Mouse (Mus musculus) forebrain, embryonic 12.5 days (tissue): ENCODE data around the gene Fas. TPM values are rescaled to one million over a fixed set of nuclear protein-coding genes. Genes with fewer than 3 reads are reported as not detected.

ENCODE experiments used
- ATAC-seq: fragments of 200-750 bp; cut with Nextera tagmentation; 2 replicates; pipeline ENCODE4 v1.8.0; 2017; ENCODE audit warnings: moderate TSS enrichment; ENCODE audit not compliant: low FRiP score
- H3K27ac ChIP-seq: fragments of 300-500 bp; sonication (generic); 2 replicates; pipeline ENCODE4 v1.5.1; 2016; ENCODE audit warnings: mild to moderate bottlenecking
- H3K27me3 ChIP-seq: fragments of 300-500 bp; sonication (generic); 2 replicates; pipeline ENCODE4 v1.6.1; 2016; ENCODE audit warnings: mild to moderate bottlenecking
- H3K36me3 ChIP-seq: fragments of 300-500 bp; sonication (generic); replicated peaks from 2 replicates; pipeline ENCODE4 v1.6.1; 2016; ENCODE audit warnings: mild to moderate bottlenecking
- H3K4me1 ChIP-seq: fragments of 300-500 bp; sonication (generic); 2 replicates; pipeline ENCODE4 v1.6.1; 2016
- H3K4me2 ChIP-seq: fragments of 300-500 bp; sonication (generic); 2 replicates; pipeline ENCODE4 v1.6.1; 2016; ENCODE audit warnings: mild to moderate bottlenecking, moderate library complexity
- H3K4me3 ChIP-seq: fragments of 300-500 bp; sonication (generic); replicated peaks from 2 replicates; pipeline ENCODE4 v1.5.1; 2016; ENCODE audit warnings: mild to moderate bottlenecking
- H3K9ac ChIP-seq: fragments of 300-500 bp; sonication (generic); 2 replicates; pipeline ENCODE4 v1.6.1; 2016; ENCODE audit warnings: mild to moderate bottlenecking
- H3K9me3 ChIP-seq: fragments of 300-500 bp; sonication (generic); 2 replicates; pipeline ENCODE4 v1.6.1; 2016
- WGBS: fragments of 180-500 bp; shearing (Covaris S2); methylation state at CpG from one replicate; pipeline ENCODE4 v1.1.7; 2016; 5-methylcytosine and 5-hydroxymethylcytosine counted together
- polyA plus RNA-seq: library from polyadenylated mRNA; unstranded; fragments of >200 nt; fragmentation: Nextera tagmentation; extraction: Ambion mirVana; gene quantifications from 2 replicates; pipeline ENCODE4 v1.2.1, GENCODE M21; 2016

The Fas gene
- polyA plus RNA-seq, 1 experiment from 2014 or later, result 0.55 TPM

DNA sequence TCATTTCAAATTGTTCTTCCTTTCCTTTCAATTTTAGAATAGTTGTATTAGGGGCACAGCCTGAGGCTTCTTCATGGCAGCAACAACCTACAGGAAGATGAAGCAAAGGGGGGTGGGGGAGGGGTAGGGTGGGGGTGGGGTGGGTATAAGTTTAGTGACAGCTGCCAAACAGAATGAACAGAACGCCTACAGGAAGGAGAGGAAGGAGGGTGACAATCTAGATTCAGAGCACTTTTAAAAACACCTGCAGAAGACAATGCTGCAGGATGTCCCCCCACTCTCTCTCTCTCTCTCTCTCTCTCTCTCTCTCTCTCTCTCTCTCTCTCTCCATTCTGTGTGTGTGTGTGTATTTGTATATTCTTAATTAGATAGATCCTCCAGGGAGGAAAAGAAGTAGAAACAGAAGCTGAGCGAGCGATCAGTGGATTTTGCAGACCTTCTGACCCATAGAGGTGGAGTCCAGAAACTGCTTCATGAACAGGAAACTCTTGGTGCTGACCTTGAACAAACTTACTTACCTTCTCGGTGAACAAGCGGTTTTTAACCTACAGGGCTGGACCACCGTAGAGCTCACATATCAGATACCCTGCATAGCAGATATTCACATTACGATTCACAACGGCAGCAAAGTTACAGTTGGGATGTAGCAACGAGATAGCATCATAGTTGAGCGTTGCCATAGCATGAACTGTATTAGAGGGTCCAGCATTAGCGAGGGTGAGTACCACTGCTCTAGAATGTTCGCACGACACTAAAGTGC, 2.6 kb upstream of the Fas start:
- H3K4me2 ChIP-seq, result no peak overlapping the region
- no peaks in the 10 kb centered on the region for H3K9me3 ChIP-seq
- H3K27me3 ChIP-seq, result peaks cover 10% of the 10 kb centered on the region; the same call in 1 of the 2 replicates
- no peak overlapping the region for H3K4me3 ChIP-seq
- H3K36me3 ChIP-seq, result no peaks in the 10 kb centered on the region
- H3K27ac ChIP-seq, result no peak overlapping the region
- peaks cover 14% of the 10 kb centered on the region for H3K4me1 ChIP-seq
- no peak overlapping the region for H3K9ac ChIP-seq
- 87% methylated on average over 13 of the region's 13 CpGs for WGBS
- ATAC-seq, result no peak

DNA sequence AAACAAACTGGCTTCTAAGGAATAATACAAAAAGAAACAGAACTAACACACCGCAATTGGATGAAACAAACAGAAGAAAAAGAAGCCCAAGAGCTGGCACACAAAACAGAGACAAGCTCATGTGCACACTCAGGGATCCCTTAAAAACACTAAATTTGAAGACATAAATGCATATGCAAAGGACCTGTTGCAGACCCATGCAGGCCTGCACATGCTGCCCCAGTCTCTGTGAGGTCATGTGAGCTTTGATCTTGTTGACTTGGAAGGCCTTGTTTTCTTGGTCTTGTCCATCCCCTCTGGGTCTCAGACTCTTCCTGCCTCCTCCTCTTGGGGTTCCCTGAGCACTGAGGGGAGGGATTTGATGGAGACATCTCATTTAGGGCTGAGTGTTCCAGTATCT, 1.8 kb upstream of the Fas start:
- WGBS, result 91% methylated on average over 1 of the region's 1 CpGs
- no peak for ATAC-seq
- H3K4me2 ChIP-seq, result no peak overlapping the region

DNA sequence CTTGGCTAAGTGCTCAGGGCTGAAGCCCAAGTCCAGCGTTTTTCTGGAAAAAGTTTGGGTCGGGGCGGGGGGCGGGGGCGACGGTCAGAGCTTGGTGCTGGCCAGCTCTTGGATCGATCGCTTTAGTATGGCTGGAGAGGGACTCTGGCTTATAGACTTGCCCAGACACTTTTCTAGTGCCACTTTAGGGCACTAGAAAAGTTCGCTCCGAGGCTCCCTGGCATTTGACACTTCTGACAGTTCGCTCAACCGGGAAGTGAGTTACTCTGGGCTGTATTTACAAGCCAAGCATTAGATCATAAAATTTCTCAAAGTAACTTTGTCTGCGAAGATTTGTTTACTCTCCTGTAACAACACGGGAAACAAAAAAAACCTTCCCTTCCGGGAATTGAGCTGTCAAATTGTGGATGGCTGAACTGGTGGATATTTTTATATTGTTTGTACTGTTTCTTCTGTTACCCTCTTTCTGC, 441 bp downstream of the Fas start:
- peaks cover 14% of the 10 kb centered on the region for H3K4me1 ChIP-seq
- peak overlapping the region; percentile 30; the same call in 1 of the 2 replicates for H3K9ac ChIP-seq
- peaks cover 10% of the 10 kb centered on the region; the same call in 1 of the 2 replicates for H3K27me3 ChIP-seq
- H3K4me3 ChIP-seq, result peak overlapping the region; percentile 39
- peak overlapping the region; percentile 77 for H3K4me2 ChIP-seq
- peak; percentile 47; the same call in 1 of the 2 replicates for ATAC-seq
- H3K36me3 ChIP-seq, result no peaks in the 10 kb centered on the region
- H3K27ac ChIP-seq, result no peak overlapping the region
- no peaks in the 10 kb centered on the region for H3K9me3 ChIP-seq
- 19% methylated on average over 15 of the region's 15 CpGs for WGBS

More for the DNA sequence above, 1.8 kb upstream of the Fas start:
- Histone ChIP-seq H3K4me1 (peaks cover 14% of the 10 kb centered on the region), H3K27ac (no peak overlapping the region), H3K27me3 (peaks cover 10% of the 10 kb centered on the region; the same call in 1 of the 2 replicates), H3K36me3 (no peaks in the 10 kb centered on the region), H3K9me3 (no peaks in the 10 kb centered on the region), H3K9ac (no peak overlapping the region), H3K4me3 (no peak overlapping the region)

DNA sequence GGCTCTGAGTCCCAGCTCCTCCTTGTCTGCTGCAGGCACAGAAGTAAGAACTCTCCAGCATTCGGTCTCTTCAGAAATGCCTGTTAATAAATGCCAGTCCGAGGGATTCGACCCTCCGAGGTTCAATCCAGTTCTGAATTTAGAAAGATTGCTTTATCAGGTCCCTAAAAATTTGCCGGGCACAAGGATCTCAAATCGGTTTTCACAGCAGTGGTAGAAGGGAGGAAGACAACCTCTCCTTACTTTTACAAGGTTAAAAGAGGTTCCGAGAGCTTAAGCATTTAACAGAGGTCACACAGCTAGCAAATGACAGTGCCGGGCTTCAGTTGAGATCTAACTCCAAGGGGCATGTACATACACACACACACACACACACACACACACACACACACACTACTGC, 913 bp downstream of the Fas start:
- H3K27me3 ChIP-seq, result peaks cover 10% of the 10 kb centered on the region; the same call in 1 of the 2 replicates
- H3K4me1 ChIP-seq, result peaks cover 14% of the 10 kb centered on the region
- 76% methylated on average over 8 of the region's 8 CpGs for WGBS
- no peaks in the 10 kb centered on the region for H3K36me3 ChIP-seq
- peak overlapping the region; percentile 77; the same call in 1 of the 2 replicates for H3K4me2 ChIP-seq
- ATAC-seq, result no peak
- H3K9me3 ChIP-seq, result no peaks in the 10 kb centered on the region
- H3K9ac ChIP-seq, result no peak overlapping the region
- H3K27ac ChIP-seq, result no peak overlapping the region
- no peak overlapping the region for H3K4me3 ChIP-seq

DNA sequence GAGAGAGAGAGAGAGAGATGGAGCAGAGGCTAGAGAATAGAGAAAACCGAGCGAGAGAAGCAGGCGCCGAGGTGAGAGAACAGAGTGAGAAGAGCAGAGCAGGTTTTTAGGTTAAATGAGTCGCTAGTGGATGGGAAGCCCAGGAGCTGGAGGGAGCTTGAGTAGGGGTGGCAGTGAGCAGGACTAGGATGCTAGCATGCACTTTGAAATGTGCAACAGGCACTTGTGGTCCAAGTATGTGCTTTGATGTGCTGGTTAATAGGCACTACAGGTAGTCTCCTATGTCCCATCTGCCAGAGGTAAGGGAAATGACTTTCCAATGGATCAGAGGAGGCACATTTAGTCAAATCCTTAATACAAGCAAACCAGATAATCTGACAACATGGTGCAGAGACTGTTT, 1.5 kb downstream of the Fas start:
- Histone ChIP-seq H3K9ac (no peak overlapping the region), H3K4me1 (peaks cover 14% of the 10 kb centered on the region), H3K36me3 (no peaks in the 10 kb centered on the region), H3K9me3 (no peaks in the 10 kb centered on the region), H3K4me2 (no peak overlapping the region), H3K4me3 (no peak overlapping the region), H3K27me3 (peaks cover 10% of the 10 kb centered on the region; the same call in 1 of the 2 replicates), H3K27ac (no peak overlapping the region)
- WGBS, result 73% methylated on average over 5 of the region's 5 CpGs
- ATAC-seq, result no peak

DNA sequence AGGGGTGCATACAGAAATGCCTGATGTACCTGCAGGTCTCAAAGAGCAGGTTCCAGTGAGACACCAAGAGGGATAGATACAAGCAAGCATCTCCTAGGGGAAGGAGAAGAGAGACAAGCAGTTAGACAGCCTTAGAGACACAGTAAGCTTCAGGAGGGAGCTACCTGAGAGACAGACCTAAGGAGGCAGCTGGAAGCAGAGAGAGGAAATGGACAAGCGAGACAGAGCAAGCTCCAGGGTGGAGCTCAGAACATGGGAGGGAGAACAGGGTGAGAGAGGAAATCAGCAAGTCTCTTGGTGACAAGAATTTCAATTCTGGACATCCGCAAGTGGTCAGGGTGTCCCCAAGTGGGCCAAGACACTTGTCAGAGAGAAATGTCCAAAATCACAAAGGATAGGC, 2.2 kb downstream of the Fas start:
- Histone ChIP-seq H3K27ac (no peak overlapping the region), H3K4me1 (peaks cover 14% of the 10 kb centered on the region), H3K9ac (no peak overlapping the region), H3K27me3 (peaks cover 10% of the 10 kb centered on the region; the same call in 1 of the 2 replicates), H3K9me3 (no peaks in the 10 kb centered on the region), H3K36me3 (no peaks in the 10 kb centered on the region), H3K4me3 (no peak overlapping the region), H3K4me2 (no peak overlapping the region)
- 70% methylated on average over 2 of the region's 2 CpGs for WGBS
- no peak for ATAC-seq

DNA sequence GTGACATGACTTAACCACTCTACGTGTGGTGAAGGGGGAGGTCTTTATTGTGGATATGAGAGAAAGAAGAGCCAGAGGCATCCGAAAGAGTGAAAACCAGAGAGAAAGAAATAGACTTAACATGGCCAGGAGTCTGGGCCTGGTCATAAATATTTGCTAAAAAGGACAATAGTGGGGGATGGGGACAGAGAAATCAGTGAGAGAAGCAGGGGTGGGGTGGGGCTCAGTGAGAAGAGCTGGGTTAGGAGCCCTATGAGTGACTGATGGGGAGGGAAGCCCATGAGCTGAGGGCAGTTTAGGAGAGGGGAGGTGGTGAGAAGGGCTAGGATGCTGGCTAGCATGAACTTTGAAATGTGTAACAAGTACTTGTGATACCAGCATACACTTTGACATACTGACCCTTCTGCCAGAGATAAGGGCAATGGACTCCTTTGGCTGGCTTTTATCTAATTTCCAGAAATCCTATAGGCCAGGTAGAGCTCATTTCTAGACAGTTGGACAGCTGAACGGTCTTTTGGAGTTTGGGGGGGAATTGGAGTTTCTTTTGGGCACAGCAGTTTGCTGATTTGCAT, 3.0 kb downstream of the Fas start:
- Histone ChIP-seq H3K4me2 (no peak overlapping the region), H3K36me3 (no peaks in the 10 kb centered on the region), H3K9me3 (no peaks in the 10 kb centered on the region), H3K4me3 (no peak overlapping the region), H3K4me1 (peaks cover 14% of the 10 kb centered on the region), H3K9ac (no peak overlapping the region), H3K27ac (no peak overlapping the region), H3K27me3 (peaks cover 10% of the 10 kb centered on the region; the same call in 1 of the 2 replicates)
- no peak for ATAC-seq
- whole genome bisulfite sequencing, result 78% methylated on average over 3 of the region's 3 CpGs

DNA sequence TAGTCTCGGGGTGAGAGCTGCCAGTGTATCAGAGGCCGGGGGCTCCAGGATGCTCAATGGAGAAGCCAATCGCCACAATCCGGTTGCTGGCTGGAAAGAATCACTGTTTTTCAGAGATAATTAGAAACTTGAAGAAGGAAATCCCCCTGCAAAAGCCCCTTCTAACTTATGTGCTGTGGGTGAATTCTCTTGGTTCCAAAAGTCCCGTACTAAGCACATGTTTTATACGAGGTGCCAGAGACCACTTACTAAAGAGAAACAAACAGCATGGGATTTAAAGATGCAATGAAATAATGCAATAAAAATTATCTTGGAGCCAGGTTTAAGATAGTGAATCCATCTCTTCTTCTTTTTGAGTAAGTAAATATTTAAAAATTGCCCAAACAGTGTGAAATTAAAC, 5.0 kb downstream of the Fas start:
- Histone ChIP-seq H3K4me1 (peaks cover 9% of the 10 kb centered on the region), H3K9ac (no peak overlapping the region), H3K27me3 (peaks cover 10% of the 10 kb centered on the region; the same call in 1 of the 2 replicates), H3K4me2 (no peak overlapping the region), H3K27ac (no peak overlapping the region), H3K4me3 (no peak overlapping the region), H3K9me3 (no peaks in the 10 kb centered on the region), H3K36me3 (no peaks in the 10 kb centered on the region)
- WGBS, result 81% methylated on average over 6 of the region's 6 CpGs
- ATAC-seq, result no peak

DNA sequence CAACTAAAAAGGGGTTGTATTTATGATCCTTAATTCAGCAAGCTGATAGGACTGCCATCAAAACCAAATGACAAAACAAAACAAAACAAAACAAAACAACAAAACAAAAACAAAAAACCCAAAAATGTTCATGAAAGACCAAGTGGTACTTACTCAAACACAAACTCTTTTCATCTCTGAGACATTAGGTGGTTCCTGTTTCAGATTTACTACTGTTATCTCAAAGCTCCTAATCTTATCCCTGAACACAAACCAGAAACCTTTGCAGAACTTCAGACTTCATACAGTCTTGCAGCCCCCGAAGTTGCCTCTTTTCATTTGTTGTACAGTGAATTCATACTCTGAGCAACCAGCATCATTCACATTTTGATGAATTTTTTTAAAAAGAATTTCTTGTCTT, 8.1 kb downstream of the Fas start:
- no peaks in the 10 kb centered on the region for H3K9me3 ChIP-seq
- WGBS, result 85% methylated on average over 1 of the region's 1 CpGs
- H3K36me3 ChIP-seq, result no peaks in the 10 kb centered on the region
- H3K27ac ChIP-seq, result no peak overlapping the region
- no peaks in the 10 kb centered on the region for H3K27me3 ChIP-seq
- no peak overlapping the region for H3K9ac ChIP-seq
- ATAC-seq, result no peak
- H3K4me1 ChIP-seq, result no peaks in the 10 kb centered on the region
- H3K4me3 ChIP-seq, result no peak overlapping the region
- no peak overlapping the region for H3K4me2 ChIP-seq

DNA sequence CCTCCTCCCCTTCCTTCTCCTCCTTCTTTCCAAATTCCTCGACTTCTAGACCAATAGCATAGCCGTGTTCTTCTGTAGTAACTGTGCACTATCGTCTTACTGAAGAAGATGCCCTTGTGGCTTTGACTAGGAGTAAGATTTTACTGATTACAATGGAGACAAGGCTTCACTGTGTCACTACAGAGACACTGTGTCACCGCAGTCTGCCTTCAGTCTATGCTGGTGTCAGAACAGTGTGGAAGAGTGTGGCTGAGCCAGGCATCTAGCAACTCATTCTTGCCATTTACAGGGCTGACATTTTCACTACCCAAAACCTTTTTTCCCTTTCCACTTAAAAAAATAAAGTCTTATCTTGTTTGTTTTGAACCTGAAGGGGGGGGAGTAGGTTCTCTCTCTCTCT, 8.8 kb downstream of the Fas start:
- Histone ChIP-seq H3K36me3 (no peaks in the 10 kb centered on the region), H3K27me3 (no peaks in the 10 kb centered on the region), H3K9ac (no peak overlapping the region), H3K4me2 (no peak overlapping the region), H3K27ac (no peak overlapping the region), H3K4me3 (no peak overlapping the region), H3K9me3 (no peaks in the 10 kb centered on the region), H3K4me1 (no peaks in the 10 kb centered on the region)
- ATAC-seq, result no peak
- WGBS, result 82% methylated on average over 4 of the region's 4 CpGs

DNA sequence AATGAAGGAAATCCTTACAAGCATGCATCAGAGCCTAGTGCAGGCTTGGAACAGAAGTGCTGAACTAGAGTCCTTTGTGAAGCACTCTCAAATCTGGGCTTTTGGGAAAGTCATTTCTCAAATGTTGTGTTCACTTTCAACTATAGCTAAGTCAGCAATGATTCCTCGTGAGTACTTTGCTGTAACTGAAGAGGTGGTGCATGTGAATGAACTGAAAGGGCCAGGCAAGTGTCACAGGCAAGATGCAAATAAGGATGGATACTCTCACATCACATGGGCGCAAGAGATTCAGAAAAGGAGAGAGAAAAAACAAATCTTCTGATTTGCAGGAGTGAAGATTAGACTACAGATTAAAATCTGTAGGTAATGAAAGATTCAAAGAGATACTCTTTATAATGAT, 10.0 kb downstream of the Fas start:
- WGBS, result 79% methylated on average over 2 of the region's 2 CpGs
- no peak for ATAC-seq
- no peaks in the 10 kb centered on the region for H3K36me3 ChIP-seq
- no peaks in the 10 kb centered on the region for H3K4me1 ChIP-seq
- no peaks in the 10 kb centered on the region for H3K27me3 ChIP-seq
- H3K4me2 ChIP-seq, result no peak overlapping the region
- H3K27ac ChIP-seq, result no peak overlapping the region
- H3K9ac ChIP-seq, result no peak overlapping the region
- no peak overlapping the region for H3K4me3 ChIP-seq
- no peaks in the 10 kb centered on the region for H3K9me3 ChIP-seq

DNA sequence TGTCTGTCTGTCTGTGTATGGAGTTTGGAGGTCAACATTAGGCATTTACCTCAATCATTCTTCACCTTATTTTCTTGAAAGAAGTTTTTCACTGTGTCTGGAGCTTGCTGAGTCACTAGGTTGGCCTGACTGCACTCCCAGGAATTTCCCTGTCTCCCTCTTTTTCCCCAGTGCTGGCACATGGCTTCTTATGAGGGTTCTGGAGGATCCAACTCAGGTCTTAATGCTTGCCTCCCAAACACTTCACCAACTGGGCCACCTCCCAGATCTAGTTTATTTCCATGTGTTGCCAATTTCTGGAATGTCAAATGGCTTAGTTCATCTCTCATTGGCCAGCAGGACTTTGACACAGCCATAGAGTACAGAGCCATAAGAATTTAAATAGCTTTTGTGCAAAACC, 14.5 kb downstream of the Fas start:
- Histone ChIP-seq H3K27me3 (no peaks in the 10 kb centered on the region), H3K4me1 (no peaks in the 10 kb centered on the region), H3K9ac (no peak overlapping the region), H3K27ac (no peak overlapping the region), H3K4me2 (no peak overlapping the region), H3K36me3 (no peaks in the 10 kb centered on the region), H3K9me3 (no peaks in the 10 kb centered on the region), H3K4me3 (no peak overlapping the region)
- no peak for ATAC-seq

DNA sequence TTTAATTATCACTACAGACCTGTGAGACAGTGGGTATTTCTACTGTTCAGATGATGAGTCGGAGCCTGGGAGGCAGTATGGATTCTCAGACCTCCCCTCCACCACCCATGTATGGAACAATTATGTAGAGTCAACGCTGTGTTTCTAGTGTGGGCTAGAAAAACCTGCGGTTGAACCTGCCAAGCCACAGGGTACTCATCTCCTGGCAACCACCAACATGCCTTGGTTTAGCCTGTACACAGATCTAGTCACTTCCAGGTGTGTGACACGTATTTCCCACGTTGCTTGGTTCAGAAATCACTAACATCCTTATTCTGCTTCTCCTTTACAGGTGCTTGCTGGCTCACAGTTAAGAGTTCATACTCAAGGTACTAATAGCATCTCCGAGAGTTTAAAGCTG, 16.3 kb downstream of the Fas start:
- no peak overlapping the region for H3K4me2 ChIP-seq
- 88% methylated on average over 6 of the region's 6 CpGs for WGBS
- H3K4me3 ChIP-seq, result no peak overlapping the region
- H3K36me3 ChIP-seq, result no peaks in the 10 kb centered on the region
- H3K4me1 ChIP-seq, result no peaks in the 10 kb centered on the region
- H3K9me3 ChIP-seq, result no peaks in the 10 kb centered on the region
- no peak overlapping the region for H3K27ac ChIP-seq
- no peaks in the 10 kb centered on the region for H3K27me3 ChIP-seq
- no peak for ATAC-seq
- no peak overlapping the region for H3K9ac ChIP-seq
